In genomic region chr17:86582341-86582740, GRCm38 (mm10) we compare ENCODE assay signal across 19 mouse cellular contexts.
DNase-seq lines count a peak whose midpoint lies in the region; ATAC-seq and TF ChIP-seq lines count a peak whose summit lies in the region.
"Had no signal": no experiment of that assay in that cellular context is flagged by ENCODE, and none has a peak within 500 bp of the region (broad histone marks: within the 10 kb centered on the region; RNA-seq: fewer than 3 reads in every experiment).

No protein-coding gene starts in this region.

- DNase-seq in kidney, postnatal 0 days (ENCODE audit: low spot score): peak; percentile 57
- no peak for DNase-seq in stomach, postnatal 0 days (ENCODE audit: low spot score)
- peak; percentile 64 for DNase-seq in gastrocnemius, postnatal 25 days
- DNase-seq in skeletal muscle tissue, adult 2 months (ENCODE audit: low read depth, low spot score): peak; percentile 40
- no peak for DNase-seq in embryo, embryonic 10.5 days (ENCODE audit: low spot score)
- DNase-seq: cerebellum, adult 8-10 months; kidney, adult 8-10 months; liver, embryonic 13.5 days; thymus, postnatal 14 days had no signal

- no peaks in the 10 kb centered on the region for H3K27me3 ChIP-seq in kidney, postnatal 0 days (ENCODE audit: insufficient read depth, low read length)
- no peaks in the 10 kb centered on the region for H3K27me3 ChIP-seq in kidney, embryonic 14.5 days (ENCODE audit: control insufficient read depth, insufficient read depth, low read length)
- no peaks in the 10 kb centered on the region for H3K27me3 ChIP-seq in stomach, embryonic 16.5 days (ENCODE audit: control insufficient read depth, insufficient read depth, low read length)
- H3K27me3 ChIP-seq in stomach, postnatal 0 days (ENCODE audit: control insufficient read depth, insufficient read depth, low read length): no peaks in the 10 kb centered on the region
- H3K27me3 ChIP-seq: embryonic facial prominence, embryonic 12.5 days; forebrain, embryonic 15.5 days; limb, embryonic 12.5 days; liver, embryonic 13.5 days; neural tube, embryonic 13.5 days had no signal

- 65% methylated on average over 4 of the region's 4 CpGs for WGBS in kidney, postnatal 0 days
- WGBS in kidney, embryonic 14.5 days: 71% methylated on average over 4 of the region's 4 CpGs
- WGBS in stomach, embryonic 16.5 days: 62% methylated on average over 4 of the region's 4 CpGs
- 57% methylated on average over 4 of the region's 4 CpGs for whole genome bisulfite sequencing in stomach, postnatal 0 days

- no peak for TF ChIP-seq CTCF in kidney, postnatal 0 days (IDR thresholded peaks at IDR 0.05; ENCODE audit: low read depth)
- no peak for TF ChIP-seq CTCF in stomach, postnatal 0 days (IDR thresholded peaks at IDR 0.05; ENCODE audit: low read depth)

- H3K9ac ChIP-seq in kidney, postnatal 0 days (ENCODE audit: low read depth, low read length): no peak overlapping the region
- no peak overlapping the region for H3K9ac ChIP-seq in kidney, embryonic 14.5 days (ENCODE audit: low read depth, low read length)
- no peak overlapping the region for H3K9ac ChIP-seq in stomach, embryonic 16.5 days (ENCODE audit: low read length)
- H3K9ac ChIP-seq in stomach, postnatal 0 days (ENCODE audit: low read length): no peak overlapping the region
- H3K9ac ChIP-seq: embryonic facial prominence, embryonic 12.5 days; forebrain, embryonic 15.5 days; limb, embryonic 12.5 days; liver, embryonic 13.5 days; neural tube, embryonic 13.5 days had no signal

- H3K27ac ChIP-seq in kidney, postnatal 0 days: peak overlapping the region; percentile 36; the same call in 1 of the 2 replicates
- H3K27ac ChIP-seq in kidney, embryonic 14.5 days (ENCODE audit: low read depth, low read length): no peak overlapping the region
- H3K27ac ChIP-seq in stomach, embryonic 16.5 days (ENCODE audit: low read length): peak overlapping the region; percentile 33
- no peak overlapping the region for H3K27ac ChIP-seq in stomach, postnatal 0 days (replicated peaks)
- H3K27ac ChIP-seq: embryonic facial prominence, embryonic 12.5 days; forebrain, embryonic 15.5 days; limb, embryonic 12.5 days; liver, embryonic 13.5 days; macrophage; neural tube, embryonic 13.5 days had no signal

- H3K4me2 ChIP-seq in kidney, postnatal 0 days (ENCODE audit: low read length): no peak overlapping the region
- no peak overlapping the region for H3K4me2 ChIP-seq in kidney, embryonic 14.5 days (replicated peaks; ENCODE audit: low read depth, low read length)
- H3K4me2 ChIP-seq in stomach, embryonic 16.5 days (ENCODE audit: low read depth, low read length): no peak overlapping the region
- H3K4me2 ChIP-seq in stomach, postnatal 0 days (replicated peaks; ENCODE audit: low read depth): no peak overlapping the region
- H3K4me2 ChIP-seq: embryonic facial prominence, embryonic 12.5 days; forebrain, embryonic 15.5 days; limb, embryonic 12.5 days; liver, embryonic 13.5 days; midbrain, embryonic 11.5 days; neural tube, embryonic 13.5 days had no signal

- no peak for TF ChIP-seq EP300 in stomach, postnatal 0 days (optimal IDR thresholded peaks at IDR 0.05)

- no peaks in the 10 kb centered on the region for H3K36me3 ChIP-seq in kidney, postnatal 0 days (ENCODE audit: insufficient read depth, low read length)
- H3K36me3 ChIP-seq in kidney, embryonic 14.5 days (ENCODE audit: control insufficient read depth, insufficient read depth, low read length): no peaks in the 10 kb centered on the region
- no peaks in the 10 kb centered on the region for H3K36me3 ChIP-seq in stomach, embryonic 16.5 days (ENCODE audit: control insufficient read depth, insufficient read depth, low read length)
- no peaks in the 10 kb centered on the region for H3K36me3 ChIP-seq in stomach, postnatal 0 days (ENCODE audit: control insufficient read depth, insufficient read depth, low read length)
- H3K36me3 ChIP-seq: embryonic facial prominence, embryonic 12.5 days; forebrain, embryonic 15.5 days; limb, embryonic 12.5 days; liver, embryonic 13.5 days; neural tube, embryonic 13.5 days had no signal

- no peak for ATAC-seq in kidney, postnatal 0 days (replicated peaks; ENCODE audit: low FRiP score, low read depth)
- ATAC-seq in kidney, embryonic 14.5 days (ENCODE audit: low FRiP score, low TSS enrichment): no peak
- ATAC-seq in stomach, embryonic 16.5 days (ENCODE audit: insufficient read depth, low FRiP score): 0 out of 2 replicates have a peak, but pooled peaks have one; percentile 40
- ATAC-seq in stomach, postnatal 0 days (ENCODE audit: low FRiP score, low TSS enrichment): no peak
- no peak for ATAC-seq in activated CD4-positive, CD25-positive, alpha-beta regulatory T cell, adult 4 months
- ATAC-seq: forebrain, embryonic 15.5 days; hindbrain, embryonic 16.5 days had no signal

- H3K4me1 ChIP-seq in kidney, postnatal 0 days (replicated peaks; ENCODE audit: insufficient read depth, low read length): no peaks in the 10 kb centered on the region
- H3K4me1 ChIP-seq in kidney, embryonic 14.5 days (ENCODE audit: control insufficient read depth, insufficient read depth, low read length): no peaks in the 10 kb centered on the region
- no peaks in the 10 kb centered on the region for H3K4me1 ChIP-seq in stomach, embryonic 16.5 days (ENCODE audit: control insufficient read depth, insufficient read depth, low read length)
- no peaks in the 10 kb centered on the region for H3K4me1 ChIP-seq in stomach, postnatal 0 days (replicated peaks; ENCODE audit: control insufficient read depth, insufficient read depth)
- H3K4me1 ChIP-seq: embryonic facial prominence, embryonic 12.5 days; forebrain, embryonic 15.5 days; liver, embryonic 13.5 days; neural tube, embryonic 13.5 days had no signal

- no peak overlapping the region for H3K4me3 ChIP-seq in kidney, postnatal 0 days (replicated peaks; ENCODE audit: low read depth, low read length)
- no peak overlapping the region for H3K4me3 ChIP-seq in kidney, embryonic 14.5 days (ENCODE audit: low read length)
- no peak overlapping the region for H3K4me3 ChIP-seq in stomach, embryonic 16.5 days (replicated peaks; ENCODE audit: low read length)
- no peak overlapping the region for H3K4me3 ChIP-seq in stomach, postnatal 0 days (ENCODE audit: low read depth, low read length)
- H3K4me3 ChIP-seq: embryonic facial prominence, embryonic 12.5 days; forebrain, embryonic 15.5 days; limb, embryonic 12.5 days; liver, embryonic 13.5 days; neural tube, embryonic 13.5 days had no signal

- no peaks in the 10 kb centered on the region for H3K9me3 ChIP-seq in kidney, postnatal 0 days (replicated peaks; ENCODE audit: low read length)
- no peaks in the 10 kb centered on the region for H3K9me3 ChIP-seq in kidney, embryonic 14.5 days (ENCODE audit: control insufficient read depth, low read length)
- H3K9me3 ChIP-seq in stomach, embryonic 16.5 days (replicated peaks; ENCODE audit: control insufficient read depth, low read length): no peaks in the 10 kb centered on the region
- H3K9me3 ChIP-seq in stomach, postnatal 0 days (ENCODE audit: control insufficient read depth, low read length): no peaks in the 10 kb centered on the region
- H3K9me3 ChIP-seq: embryonic facial prominence, embryonic 12.5 days; forebrain, embryonic 15.5 days; limb, embryonic 12.5 days; liver, embryonic 13.5 days; neural tube, embryonic 13.5 days had no signal

Comparison
In these comparisons a context has a peak if more than half of its experiments do, and no peak if none do; other contexts are left out.
1. H3K27ac ChIP-seq: peak in kidney, postnatal 0 days (single experiment) and stomach, embryonic 16.5 days (single experiment); none in kidney, embryonic 14.5 days (single experiment) and stomach, postnatal 0 days (single experiment).
2. DNase-seq: peak in kidney, postnatal 0 days (single experiment), gastrocnemius, postnatal 25 days (single experiment) and skeletal muscle tissue, adult 2 months (single experiment); none in stomach, postnatal 0 days (single experiment) and embryo, embryonic 10.5 days (single experiment).